Mouse (Mus musculus): ENCODE data around the gene Casp14.

DNA sequence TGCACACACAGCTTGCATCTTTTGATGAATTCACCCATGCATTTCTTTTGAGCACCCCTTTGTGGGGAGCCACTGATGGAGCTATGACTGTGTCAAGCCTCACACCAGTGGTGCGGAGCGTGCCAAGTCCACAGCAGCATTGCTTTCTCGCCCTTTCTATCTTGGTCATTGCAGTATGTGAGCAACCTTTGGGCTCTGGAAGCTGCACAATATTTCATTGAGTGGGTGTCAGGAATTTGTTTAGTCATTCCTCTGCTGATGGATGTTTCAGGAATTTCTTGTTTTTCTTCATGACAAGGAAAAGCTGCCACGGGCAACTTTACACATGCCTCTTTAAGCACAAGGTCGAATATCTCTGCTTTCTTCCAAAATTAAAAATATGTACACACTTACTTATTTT, 3.9 kb upstream of the Casp14 start:
- TF ChIP-seq USF1 (IDR thresholded peaks at IDR 0.05; ENCODE audit: low read depth) (no peak), POLR2A (IDR thresholded peaks at IDR 0.05; ENCODE audit: insufficient read length, low read depth) (no peak), POLR2AphosphoS2 (IDR thresholded peaks at IDR 0.05; ENCODE audit: insufficient read length, low read depth) (no peak), SRF (IDR thresholded peaks at IDR 0.05; ENCODE audit: control insufficient read depth, insufficient read length, low read depth) (no peak), MYOG (IDR thresholded peaks at IDR 0.05; ENCODE audit: control insufficient read depth in 1 of 3, insufficient read depth in 1 of 3, insufficient read length in 2 of 3, low read depth in 2 of 3) (no peak), MYOD1 (IDR thresholded peaks at IDR 0.05; ENCODE audit: control insufficient read depth in 1 of 3, insufficient read length in 2 of 3, low read depth in 2 of 3) (no peak), TCF3 (IDR thresholded peaks at IDR 0.05; ENCODE audit: insufficient read length, low read depth) (no peak), MAX (IDR thresholded peaks at IDR 0.05; ENCODE audit: low read depth) (no peak), E2F4 (IDR thresholded peaks at IDR 0.05; ENCODE audit: insufficient read depth) (no peak), TCF12 (IDR thresholded peaks at IDR 0.05; ENCODE audit: insufficient read depth, poor library complexity, severe bottlenecking) (no peak)

Data from myocyte (in vitro differentiated cells).